Mouse (Mus musculus) neural tube, embryonic 15.5 days (tissue): ENCODE results near the gene Acr. TPM values are rescaled to one million over a fixed set of nuclear protein-coding genes. Genes with fewer than 3 reads are reported as not detected.

Experiments
- ATAC-seq: fragments of 200-750 bp; cut with Nextera tagmentation; 2 replicates; pipeline ENCODE4 v1.8.0; 2017; ENCODE audit warnings: mild to moderate bottlenecking, moderate TSS enrichment, moderate library complexity; ENCODE audit not compliant: low FRiP score
- H3K27ac ChIP-seq: fragments of 300-500 bp; sonication (generic); replicated peaks from 2 replicates; pipeline ENCODE4 v1.5.1; 2015; ENCODE audit warnings: mild to moderate bottlenecking, inconsistent platforms
- H3K27me3 ChIP-seq: fragments of 300-500 bp; sonication (generic); replicated peaks from 2 replicates; pipeline ENCODE4 v1.6.1; 2015; ENCODE audit warnings: inconsistent platforms
- H3K36me3 ChIP-seq: fragments of 300-500 bp; sonication (generic); 2 replicates; pipeline ENCODE4 v1.6.1; 2015; ENCODE audit warnings: inconsistent platforms
- H3K4me1 ChIP-seq: fragments of 300-500 bp; sonication (generic); 2 replicates; pipeline ENCODE4 v1.6.1; 2015; ENCODE audit warnings: inconsistent platforms
- H3K4me2 ChIP-seq: fragments of 300-500 bp; sonication (generic); 2 replicates; pipeline ENCODE4 v1.6.1; 2015; ENCODE audit warnings: inconsistent platforms, mild to moderate bottlenecking, moderate library complexity
- H3K4me3 ChIP-seq: fragments of 300-500 bp; sonication (generic); replicated peaks from 2 replicates; pipeline ENCODE4 v1.5.1; 2015; ENCODE audit warnings: mild to moderate bottlenecking, inconsistent platforms
- H3K9ac ChIP-seq: fragments of 300-500 bp; sonication (generic); replicated peaks from 2 replicates; pipeline ENCODE4 v1.6.1; 2015; ENCODE audit warnings: mild to moderate bottlenecking, inconsistent platforms
- H3K9me3 ChIP-seq: fragments of 300-500 bp; sonication (generic); replicated peaks from 2 replicates; pipeline ENCODE4 v1.6.1; 2016; ENCODE audit warnings: inconsistent platforms
- WGBS: fragments of 180-500 bp; shearing (Covaris S2); methylation state at CpG from one replicate; pipeline ENCODE4 v1.1.7; 2015; ENCODE audit warnings: mixed read lengths; 5-methylcytosine and 5-hydroxymethylcytosine counted together
- polyA plus RNA-seq: library from polyadenylated mRNA; unstranded; fragments of >200 nt; fragmentation: Nextera tagmentation; extraction: Ambion mirVana; gene quantifications from 2 replicates; pipeline ENCODE4 v1.2.1, GENCODE M21; 2015

Acr gene
- polyA plus RNA-seq, result 0.31 and 0.95 TPM in 2 replicates

DNA sequence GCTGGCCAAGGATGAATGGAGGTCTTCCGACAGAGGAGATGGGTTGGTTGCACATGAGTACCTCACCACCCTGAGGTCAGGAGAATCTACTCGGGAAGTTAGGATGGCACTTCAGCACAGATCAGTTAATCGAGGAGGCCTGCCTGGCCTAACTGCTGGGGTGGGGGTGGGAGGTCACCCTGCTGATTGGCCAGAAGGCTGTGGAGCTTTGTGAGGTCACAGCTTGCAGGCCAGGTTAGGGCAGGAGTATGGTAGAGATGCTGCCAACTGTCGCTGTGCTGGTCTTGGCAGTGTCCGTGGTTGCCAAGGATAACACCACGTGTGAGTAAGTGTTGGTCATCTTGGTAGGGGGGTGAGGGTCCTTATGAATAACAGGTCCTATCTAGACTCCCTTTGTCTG is at the start of gene Acr:
TSS of gene Acr (plus strand) at position 213 of the 400 bp plus-strand sequence.
- no peaks in the 10 kb centered on the region for H3K4me1 ChIP-seq
- H3K27ac ChIP-seq, result no peak within 1 kb of the TSS
- no peak within 1 kb of the TSS for H3K4me2 ChIP-seq
- H3K9ac ChIP-seq, result no peak within 1 kb of the TSS
- H3K9me3 ChIP-seq, result no peaks in the 10 kb centered on the region
- no peak for ATAC-seq
- H3K27me3 ChIP-seq, result no peaks in the 10 kb centered on the region
- WGBS, result 90% methylated on average over 6 of the region's 6 CpGs
- H3K4me3 ChIP-seq, result no peak within 1 kb of the TSS
- H3K36me3 ChIP-seq, result 0 out of 2 replicates have a peak, but pooled peaks cover 3% of the 10 kb centered on the region

DNA sequence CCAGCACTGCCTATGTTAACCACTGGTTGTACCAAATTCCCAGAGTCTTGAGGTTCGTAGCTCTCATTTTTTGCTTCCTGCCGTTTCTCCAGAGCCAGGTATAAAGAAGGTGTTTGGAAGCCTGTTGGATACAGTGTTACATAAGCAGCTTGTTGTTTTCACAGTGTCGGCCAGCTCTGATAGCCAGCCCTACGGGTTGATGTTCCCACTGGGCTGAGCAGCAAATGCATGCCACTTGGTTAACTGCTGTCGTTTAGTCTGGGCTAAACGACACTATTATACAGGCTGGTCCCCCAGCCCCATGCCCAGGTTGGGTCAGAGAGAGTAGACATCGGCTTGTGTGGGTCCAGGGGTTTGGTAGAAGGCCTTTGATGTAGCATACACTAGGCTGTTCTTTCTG is 46.2 kb upstream of the Acr start:
- H3K9me3 ChIP-seq, result no peaks in the 10 kb centered on the region
- H3K4me1 ChIP-seq, result peaks cover 15% of the 10 kb centered on the region
- peaks cover 21% of the 10 kb centered on the region; the same call in 1 of the 2 replicates for H3K36me3 ChIP-seq
- H3K27ac ChIP-seq, result no peak overlapping the region
- no peak overlapping the region for H3K4me2 ChIP-seq
- ATAC-seq, result no peak
- H3K4me3 ChIP-seq, result no peak overlapping the region
- WGBS, result 62% methylated on average over 7 of the region's 7 CpGs
- H3K27me3 ChIP-seq, result peaks cover 27% of the 10 kb centered on the region
- H3K9ac ChIP-seq, result no peak overlapping the region

DNA sequence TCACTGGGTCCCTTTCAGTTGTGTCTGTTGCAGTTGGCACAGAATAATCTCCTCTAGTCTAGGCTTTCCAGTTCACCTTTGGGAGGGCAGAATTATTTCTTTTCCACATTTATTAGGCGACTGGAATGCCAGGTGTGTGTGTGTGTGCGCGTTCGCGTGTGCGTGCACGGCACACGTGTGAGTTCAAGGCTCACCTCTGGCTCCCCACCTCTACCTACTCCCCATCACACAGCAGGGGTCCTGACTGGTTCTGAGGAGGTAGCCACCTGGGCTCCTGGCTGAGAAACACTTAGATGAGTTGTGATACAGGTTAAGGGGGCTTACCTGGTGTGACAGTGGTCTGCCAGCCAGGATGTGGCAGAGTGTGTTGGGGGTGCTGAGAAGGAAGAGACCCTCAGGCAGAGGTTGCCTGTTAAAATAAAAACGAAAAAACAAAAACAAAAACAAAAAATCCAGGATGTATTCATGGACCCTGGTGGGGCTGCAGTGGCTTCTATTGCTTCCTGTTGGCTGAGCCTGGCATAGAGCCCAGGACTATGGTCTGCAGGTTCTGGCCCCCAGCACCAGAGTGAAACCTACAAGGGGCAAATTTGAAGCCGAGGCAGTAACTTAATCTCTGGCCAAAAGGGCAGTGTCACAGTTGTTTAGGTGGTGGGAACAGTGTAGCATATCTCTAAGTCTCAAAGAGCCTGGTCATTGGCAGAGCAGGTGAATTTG is 45.4 kb upstream of the Acr start:
- no peak for ATAC-seq
- Histone ChIP-seq H3K9ac (no peak overlapping the region), H3K27me3 (peaks cover 27% of the 10 kb centered on the region), H3K36me3 (peaks cover 20% of the 10 kb centered on the region; the same call in 1 of the 2 replicates), H3K9me3 (no peaks in the 10 kb centered on the region), H3K4me2 (peak overlapping the region; percentile 81), H3K27ac (no peak overlapping the region), H3K4me3 (peak overlapping the region; percentile 54; the same call in 1 of the 2 replicates), H3K4me1 (peaks cover 15% of the 10 kb centered on the region)
- WGBS, result 88% methylated on average over 10 of the region's 10 CpGs

DNA sequence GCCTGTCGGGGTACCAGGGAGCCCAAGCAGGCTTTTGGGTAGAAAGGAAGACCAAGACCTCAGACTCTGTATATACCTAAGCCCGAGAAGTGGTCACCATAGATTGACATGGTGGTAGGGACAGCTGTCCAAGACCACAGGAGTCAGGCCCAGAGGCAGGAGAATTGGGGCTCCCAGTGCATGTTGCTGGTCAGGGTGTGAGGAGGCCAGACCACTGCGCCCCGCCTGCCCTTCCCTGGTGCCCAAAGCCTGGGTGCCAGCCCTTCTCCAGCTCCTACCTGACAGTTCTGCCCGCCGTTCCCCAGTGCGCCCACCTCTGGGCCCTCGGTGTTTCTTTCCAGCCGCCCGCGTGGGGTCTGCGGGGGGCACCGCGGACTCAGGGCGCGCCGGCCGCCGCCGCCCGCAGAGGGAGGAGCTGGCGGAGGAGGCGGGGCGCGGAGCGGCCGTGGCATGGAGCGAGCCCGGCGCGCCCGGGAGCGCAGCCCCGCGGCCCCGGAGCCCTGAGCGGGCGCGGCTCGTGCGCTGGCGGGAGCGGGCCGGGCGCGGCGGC is 44.8 kb upstream of the Acr start:
- Histone ChIP-seq H3K4me3 (peak overlapping the region; percentile 54), H3K4me2 (peak overlapping the region; percentile 81), H3K36me3 (peaks cover 19% of the 10 kb centered on the region; the same call in 1 of the 2 replicates), H3K4me1 (peaks cover 15% of the 10 kb centered on the region), H3K9ac (peak overlapping the region; percentile 65), H3K9me3 (no peaks in the 10 kb centered on the region), H3K27ac (no peak overlapping the region), H3K27me3 (peaks cover 27% of the 10 kb centered on the region)
- 8% methylated on average over 18 of the region's 47 CpGs for WGBS
- ATAC-seq, result peak; percentile 67

DNA sequence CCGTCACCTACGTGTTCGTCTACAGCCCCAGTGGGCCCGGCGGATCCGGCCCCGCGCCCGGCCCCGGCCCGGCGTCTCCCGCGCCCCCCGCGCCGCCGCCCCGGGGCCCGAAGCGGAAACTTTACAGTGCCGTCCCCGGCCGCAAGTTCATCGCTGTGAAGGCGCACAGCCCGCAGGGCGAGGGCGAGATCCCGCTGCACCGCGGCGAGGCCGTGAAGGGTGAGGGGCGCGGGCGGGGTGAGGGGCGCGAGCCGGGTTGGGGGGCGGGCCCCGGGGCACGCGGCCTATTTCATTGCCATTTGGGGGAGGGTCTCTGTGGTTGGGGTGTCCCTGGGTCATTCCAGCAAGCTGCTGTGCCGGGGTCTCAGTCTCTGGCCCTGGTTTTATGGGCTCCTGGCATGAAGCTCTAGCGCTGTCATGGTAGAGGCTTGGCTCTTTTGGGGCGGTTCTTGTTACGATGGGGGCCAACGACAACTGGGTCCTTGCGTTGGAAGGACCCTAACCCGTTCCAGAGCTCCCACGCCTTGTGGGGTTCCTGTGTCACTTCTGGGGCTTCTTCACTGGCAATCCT is 44.0 kb upstream of the Acr start:
- H3K27me3 ChIP-seq, result peaks cover 27% of the 10 kb centered on the region
- H3K27ac ChIP-seq, result no peak overlapping the region
- ATAC-seq, result peak; percentile 37; the same call in 1 of the 2 replicates
- peak overlapping the region; percentile 54 for H3K4me3 ChIP-seq
- no peaks in the 10 kb centered on the region for H3K9me3 ChIP-seq
- peak overlapping the region; percentile 65 for H3K9ac ChIP-seq
- 5% methylated on average over 47 of the region's 52 CpGs for WGBS
- H3K4me2 ChIP-seq, result peak overlapping the region; percentile 81
- peaks cover 15% of the 10 kb centered on the region for H3K4me1 ChIP-seq
- H3K36me3 ChIP-seq, result peaks cover 19% of the 10 kb centered on the region; the same call in 1 of the 2 replicates

- Histone ChIP-seq H3K4me2 (peak overlapping the region; percentile 81), H3K9me3 (no peaks in the 10 kb centered on the region), H3K27me3 (peaks cover 27% of the 10 kb centered on the region), H3K36me3 (peaks cover 22% of the 10 kb centered on the region; the same call in 1 of the 2 replicates), H3K9ac (peak overlapping the region; percentile 65; the same call in 1 of the 2 replicates), H3K4me1 (peaks cover 15% of the 10 kb centered on the region), H3K27ac (no peak overlapping the region), H3K4me3 (peak overlapping the region; percentile 54)
- no peak for ATAC-seq
- WGBS, result 76% methylated on average over 8 of the region's 8 CpGs
Measured at GRCm38 (mm10) chr15:89524611-89525415, 43.3 kb upstream of the Acr start.

- Histone ChIP-seq H3K27me3 (peaks cover 27% of the 10 kb centered on the region), H3K27ac (no peak overlapping the region), H3K9me3 (no peaks in the 10 kb centered on the region), H3K36me3 (peaks cover 22% of the 10 kb centered on the region; the same call in 1 of the 2 replicates), H3K4me2 (no peak overlapping the region), H3K4me1 (peaks cover 18% of the 10 kb centered on the region), H3K9ac (no peak overlapping the region), H3K4me3 (no peak overlapping the region)
- ATAC-seq, result no peak
- whole genome bisulfite sequencing, result 96% methylated on average over 8 of the region's 8 CpGs
Measured at GRCm38 (mm10) chr15:89525464-89525863, 42.7 kb upstream of the Acr start.

GRCm38 (mm10) chr15:89525896-89526295 is 42.2 kb upstream of the Acr start:
- 85% methylated on average over 7 of the region's 7 CpGs for WGBS

DNA sequence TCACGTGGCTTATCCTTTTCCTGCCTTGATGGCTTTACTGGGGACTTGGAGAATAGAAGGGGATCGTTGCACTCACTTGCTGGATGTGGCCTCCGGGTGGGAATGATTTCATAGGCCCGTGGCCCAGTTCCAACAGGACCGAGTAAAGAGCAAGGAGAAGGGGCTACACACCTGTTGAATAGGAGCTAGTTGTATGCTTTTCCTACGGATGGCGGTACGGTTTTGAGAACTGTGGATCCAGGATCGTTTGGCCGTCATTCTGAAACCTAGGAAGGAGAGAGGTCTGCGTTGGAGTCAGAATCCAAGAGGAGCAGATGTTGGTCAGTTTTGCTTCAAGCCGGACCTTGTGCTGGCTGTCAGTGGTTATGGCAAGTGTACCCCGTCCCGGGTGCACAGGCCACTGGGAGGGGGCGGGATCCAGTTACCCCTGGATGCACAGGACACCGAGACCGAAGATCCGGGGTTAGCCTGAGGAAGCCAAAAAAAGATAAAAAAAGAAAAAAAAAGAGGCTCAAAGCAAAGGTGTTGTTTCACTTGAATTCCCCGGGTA is 41.3 kb upstream of the Acr start:
- ATAC-seq, result no peak
- no peak overlapping the region for H3K9ac ChIP-seq
- H3K4me3 ChIP-seq, result no peak overlapping the region
- H3K27ac ChIP-seq, result no peak overlapping the region
- H3K36me3 ChIP-seq, result peaks cover 17% of the 10 kb centered on the region; the same call in 1 of the 2 replicates
- H3K9me3 ChIP-seq, result no peaks in the 10 kb centered on the region
- peaks cover 17% of the 10 kb centered on the region for H3K27me3 ChIP-seq
- peaks cover 20% of the 10 kb centered on the region for H3K4me1 ChIP-seq
- 92% methylated on average over 19 of the region's 19 CpGs for WGBS
- H3K4me2 ChIP-seq, result no peak overlapping the region

More at GRCm38 (mm10) chr15:89525896-89526295, 42.2 kb upstream of the Acr start:
- no peak overlapping the region for H3K4me3 ChIP-seq
- H3K36me3 ChIP-seq, result peaks cover 22% of the 10 kb centered on the region; the same call in 1 of the 2 replicates
- H3K9ac ChIP-seq, result no peak overlapping the region
- H3K27me3 ChIP-seq, result peaks cover 27% of the 10 kb centered on the region
- H3K4me2 ChIP-seq, result no peak overlapping the region
- no peak for ATAC-seq
- peaks cover 18% of the 10 kb centered on the region for H3K4me1 ChIP-seq
- no peaks in the 10 kb centered on the region for H3K9me3 ChIP-seq
- H3K27ac ChIP-seq, result no peak overlapping the region

DNA sequence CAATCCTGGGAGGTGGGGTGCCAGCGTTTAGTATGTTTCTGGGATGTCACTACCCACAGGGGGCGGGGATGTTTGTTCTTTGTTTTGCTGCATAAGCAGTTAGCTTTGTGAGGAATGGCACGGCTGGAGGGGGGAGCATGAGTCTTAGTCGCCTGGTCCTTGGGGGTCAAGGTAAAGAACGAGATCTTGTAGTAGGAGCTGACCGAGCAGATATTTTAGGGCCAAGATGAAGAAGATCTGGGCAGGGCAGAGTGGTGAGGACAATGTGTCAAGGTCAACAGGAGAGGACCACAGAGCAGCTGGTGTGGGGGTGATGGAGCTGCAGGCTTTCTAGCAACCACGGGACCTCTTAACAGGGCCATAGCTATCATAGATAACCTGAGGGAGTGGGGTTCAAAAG is 40.7 kb upstream of the Acr start:
- Histone ChIP-seq H3K27me3 (peaks cover 12% of the 10 kb centered on the region), H3K27ac (no peak overlapping the region), H3K4me3 (no peak overlapping the region), H3K36me3 (0 out of 2 replicates have a peak, but pooled peaks cover 14% of the 10 kb centered on the region), H3K9me3 (no peaks in the 10 kb centered on the region), H3K4me1 (peaks cover 26% of the 10 kb centered on the region), H3K4me2 (no peak overlapping the region), H3K9ac (no peak overlapping the region)
- no peak for ATAC-seq
- 76% methylated on average over 7 of the region's 7 CpGs for WGBS
